Mouse (Mus musculus) layer of hippocampus, adult 9-11 months (tissue): ENCODE measurements around the gene Prkag2.
A peak's percentile ranks its signal among the peaks of the same experiment; 100 is the strongest.

Experiments used
- DNase-seq: peaks from one replicate; pipeline ENCODE4 v3.0.0; 2022

Prkag2 gene

GRCm38 (mm10) chr5:24963776-24964175 is 136.7 kb downstream of the Prkag2 start:
- DNase-seq, result no peak

DNA sequence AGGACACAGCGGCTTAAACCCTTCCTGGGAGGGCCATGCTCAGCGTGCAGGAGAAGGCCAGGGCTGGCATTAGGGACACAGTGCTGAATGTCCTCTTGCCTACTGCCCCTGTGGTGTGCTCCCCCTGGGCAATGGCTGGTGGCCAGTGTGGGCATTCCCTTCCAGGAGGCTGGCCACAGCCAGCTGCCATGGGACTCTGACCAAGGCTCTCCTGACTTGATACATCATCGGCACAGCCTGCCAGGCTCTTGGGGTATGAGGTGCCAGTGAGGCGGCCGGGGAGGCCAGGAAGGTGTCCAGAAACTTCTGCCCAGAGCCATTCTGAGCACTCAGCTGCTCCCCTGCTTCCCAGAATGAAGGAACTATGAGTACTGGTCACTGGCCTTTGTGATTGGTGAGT is 139.7 kb downstream of the Prkag2 start:
- peak; percentile 69 for DNase-seq

GRCm38 (mm10) chr5:24959758-24960157 is 140.7 kb downstream of the Prkag2 start:
- no peak for DNase-seq

DNA sequence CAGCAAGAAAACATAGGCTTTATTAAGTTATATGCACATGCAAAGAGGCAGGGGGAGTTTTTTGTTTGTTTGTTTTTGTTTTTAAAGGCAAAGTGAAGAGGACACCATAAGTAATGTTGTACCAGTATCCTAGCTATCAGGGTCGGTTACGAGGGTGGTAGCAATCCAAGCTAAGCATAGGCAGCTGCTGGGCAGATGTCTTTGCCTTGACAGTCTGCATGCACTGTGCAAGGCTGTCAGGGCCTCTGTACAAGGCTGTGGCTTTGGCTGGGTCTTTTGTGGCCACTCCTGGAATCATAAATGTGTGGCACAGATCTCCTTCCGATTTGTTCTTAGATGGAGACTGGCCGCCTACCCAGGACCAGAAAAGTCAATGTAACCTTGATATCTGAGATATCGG is 141.8 kb downstream of the Prkag2 start:
- no peak for DNase-seq

GRCm38 (mm10) chr5:24956891-24957290 is 143.6 kb downstream of the Prkag2 start:
- no peak for DNase-seq

DNA sequence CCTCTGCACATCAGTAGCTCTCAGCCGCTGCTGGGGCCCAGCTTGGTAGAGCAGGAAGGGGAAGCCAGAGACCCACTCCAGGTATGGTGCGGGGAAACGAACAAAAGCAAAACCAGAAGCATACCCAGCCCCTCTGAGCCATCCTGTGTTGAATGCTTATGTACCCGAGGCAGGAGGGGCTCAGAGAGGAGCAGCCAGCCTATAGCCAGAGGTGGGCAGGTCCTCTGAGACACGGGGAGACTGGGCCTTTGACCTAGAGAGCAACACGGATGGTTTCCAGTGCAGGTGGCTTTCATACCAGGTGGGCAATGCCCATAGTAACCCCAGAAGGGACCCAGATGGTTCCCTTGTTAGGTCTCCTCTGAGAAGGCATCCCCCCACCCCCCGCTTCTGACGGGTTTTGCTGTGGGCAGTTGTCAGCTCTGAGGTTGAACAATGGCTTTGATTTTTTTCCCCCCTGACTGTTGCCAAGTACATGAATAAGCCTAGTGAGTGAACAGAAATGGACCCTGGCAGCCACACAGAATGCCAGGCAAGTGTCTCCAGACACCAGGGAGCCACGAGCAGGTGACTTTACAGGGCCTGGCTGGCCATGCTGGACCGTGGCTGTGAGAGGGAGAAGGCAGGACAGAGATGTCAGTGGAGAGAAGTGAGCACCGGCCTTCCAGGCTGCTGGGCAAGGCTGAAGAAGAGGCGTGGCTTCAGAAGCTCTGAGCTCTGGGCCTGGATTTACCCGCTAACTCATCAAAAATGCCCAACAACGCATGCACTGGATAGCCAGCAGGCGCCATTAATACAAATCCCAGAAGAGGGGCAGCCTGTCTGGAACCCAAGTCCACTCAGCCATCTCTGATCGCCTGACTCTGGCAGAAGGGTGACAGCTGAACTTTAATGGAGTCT is 147.3 kb downstream of the Prkag2 start:
- DNase-seq, result peak; percentile 74

- DNase-seq, result no peak
These were observed 148.2 kb downstream of the Prkag2 start for GRCm38 (mm10) chr5:24952212-24952611.

- no peak for DNase-seq
These were observed 149.4 kb downstream of the Prkag2 start for GRCm38 (mm10) chr5:24950891-24951574.

DNA sequence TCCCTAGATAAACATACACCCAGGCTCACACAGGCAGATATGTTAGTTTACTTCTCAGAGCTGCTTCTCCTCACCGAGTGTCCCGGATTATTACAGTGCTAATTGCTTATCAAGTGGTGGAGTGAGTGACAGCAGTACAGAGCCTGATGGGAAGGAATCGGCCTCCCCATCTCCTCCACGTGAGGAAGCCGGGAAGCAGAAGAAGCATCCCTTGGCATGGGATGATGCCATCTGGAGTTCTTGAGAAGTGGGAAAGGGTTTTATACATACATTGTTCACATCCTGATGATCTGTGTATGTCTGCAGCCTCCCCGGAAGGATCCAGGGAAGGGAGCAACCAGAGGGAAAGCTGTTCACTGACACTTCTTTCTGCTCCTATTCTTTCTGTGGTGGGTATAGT is 150.4 kb downstream of the Prkag2 start:
- DNase-seq, result peak; percentile 53

GRCm38 (mm10) chr5:24938046-24938822 is 162.2 kb downstream of the Prkag2 start:
- no peak for DNase-seq

DNA sequence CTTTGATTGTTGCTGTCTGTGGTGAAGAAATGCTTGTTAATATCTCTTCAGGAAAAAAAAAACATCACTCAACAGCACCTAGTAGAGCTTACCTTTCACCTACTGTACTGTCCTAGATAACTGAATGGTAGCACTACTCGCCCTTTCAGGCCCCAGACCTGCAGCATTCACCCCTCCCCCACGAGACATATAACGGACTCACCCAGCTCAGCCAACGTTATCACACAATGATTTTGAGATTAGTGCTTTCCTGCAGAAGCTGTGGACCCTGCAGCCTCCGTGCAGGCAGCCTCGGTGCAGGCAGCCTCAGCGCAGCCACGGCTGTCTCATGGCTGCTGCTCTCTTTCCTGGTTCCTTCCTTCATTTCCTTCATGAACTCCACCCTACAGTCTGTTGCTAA is 164.0 kb downstream of the Prkag2 start:
- no peak for DNase-seq

GRCm38 (mm10) chr5:24935446-24935845 is 165.0 kb downstream of the Prkag2 start:
- no peak for DNase-seq

DNA sequence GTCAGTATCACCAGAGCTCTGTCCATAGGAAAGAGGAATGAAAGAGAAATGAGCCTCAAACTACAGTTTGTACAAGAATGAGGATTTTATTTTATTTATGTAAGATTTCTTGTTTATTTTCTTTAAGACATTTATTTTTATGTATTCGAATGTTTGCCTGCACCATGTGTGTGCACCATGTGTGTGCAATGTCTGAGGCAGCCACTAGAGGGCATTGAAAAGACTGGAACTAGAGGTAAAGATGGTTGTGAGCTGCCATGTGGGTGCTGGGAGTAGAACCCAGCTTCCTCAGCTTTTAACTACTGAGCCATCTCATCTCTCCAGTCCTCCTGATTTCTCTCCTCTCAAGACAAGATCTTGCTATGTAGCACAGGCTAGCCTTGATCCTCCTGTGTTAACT is 166.7 kb downstream of the Prkag2 start:
- DNase-seq, result no peak

GRCm38 (mm10) chr5:24931578-24932185 is 168.8 kb downstream of the Prkag2 start:
- no peak for DNase-seq

GRCm38 (mm10) chr5:24930831-24931577 is 169.4 kb downstream of the Prkag2 start:
- DNase-seq, result no peak

DNA sequence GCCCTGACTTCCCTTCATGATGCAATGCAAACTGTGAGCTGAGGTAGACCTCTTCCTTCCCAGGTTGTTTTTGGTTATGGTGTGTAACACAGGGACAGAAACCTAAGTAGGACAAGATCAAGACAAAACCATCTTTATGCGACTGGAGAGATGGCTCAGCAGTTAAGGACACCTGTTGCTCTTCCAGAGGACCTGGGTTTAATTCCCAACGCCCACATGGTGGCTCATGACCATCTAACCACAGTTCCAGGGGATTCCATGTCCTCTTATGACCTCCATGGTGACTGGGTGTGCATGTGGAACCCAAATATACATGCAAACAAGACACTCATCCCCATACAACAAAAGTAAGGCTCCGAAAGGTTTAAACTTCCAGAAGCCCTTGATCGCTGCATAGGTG is 171.6 kb downstream of the Prkag2 start:
- DNase-seq, result no peak

GRCm38 (mm10) chr5:24927706-24928105 is 172.7 kb downstream of the Prkag2 start:
- DNase-seq, result no peak

GRCm38 (mm10) chr5:24919155-24919554 is 181.3 kb downstream of the Prkag2 start:
- no peak for DNase-seq

DNA sequence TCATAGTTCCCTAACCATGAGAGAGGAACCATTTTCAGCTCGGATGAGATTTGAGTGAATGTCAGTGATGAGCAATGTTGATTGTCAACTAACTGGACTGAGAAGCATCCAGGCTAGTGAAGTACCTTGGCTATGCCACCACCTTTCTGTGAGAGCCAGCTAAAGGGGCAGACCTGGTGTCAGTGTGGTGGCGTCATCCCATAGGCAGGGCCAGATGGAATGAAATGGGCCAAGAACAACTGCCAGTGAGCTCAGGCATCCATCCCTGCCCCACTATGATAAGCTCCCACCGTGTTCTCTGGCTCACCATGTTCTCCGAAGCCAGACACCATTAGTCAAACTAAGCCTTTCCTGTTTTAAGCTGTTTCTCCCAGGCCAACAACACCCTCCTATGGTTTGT is 183.9 kb downstream of the Prkag2 start:
- DNase-seq, result no peak

GRCm38 (mm10) chr5:24915119-24915518 is 185.3 kb downstream of the Prkag2 start:
- DNase-seq, result no peak

DNA sequence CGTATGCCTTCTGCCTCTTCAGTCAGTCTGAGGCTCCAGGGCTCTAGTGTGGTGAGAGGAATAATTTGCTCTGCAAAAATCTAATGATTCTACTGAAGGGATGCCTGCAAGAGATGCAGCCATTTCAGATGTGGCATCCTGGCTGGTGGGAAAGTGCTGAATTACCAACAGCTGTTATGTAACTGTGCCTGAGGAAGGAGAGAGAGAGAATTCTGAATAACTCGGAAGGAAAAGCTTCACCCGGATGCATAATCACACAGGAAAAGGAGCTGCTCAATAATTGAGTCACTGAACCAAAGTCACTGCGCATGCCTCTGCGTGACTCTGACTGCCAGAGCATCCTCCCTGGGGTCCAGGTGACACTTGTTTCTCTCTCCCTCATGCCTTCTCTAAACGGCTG is 186.8 kb downstream of the Prkag2 start:
- peak; percentile 28 for DNase-seq
